Mouse (Mus musculus) kidney, postnatal 14 days (tissue): Measurements from ENCODE around the gene Gpsm3.

Experiments used
- DNase-seq: peaks from one replicate; pipeline ENCODE4 v3.0.0; 2022; ENCODE audit warnings: mixed read lengths

The Gpsm3 gene

GRCm38 (mm10) chr17:34583819-34584218, 5.8 kb upstream of the Gpsm3 start:
- DNase-seq, result no peak

- no peak for DNase-seq
Observed at GRCm38 (mm10) chr17:34585121-34585520, 4.5 kb upstream of the Gpsm3 start.

- no peak for DNase-seq
Observed at GRCm38 (mm10) chr17:34585877-34586771, 3.5 kb upstream of the Gpsm3 start.

- peak; percentile 94 for DNase-seq
Observed at GRCm38 (mm10) chr17:34586796-34587422, 2.7 kb upstream of the Gpsm3 start.

GRCm38 (mm10) chr17:34587423-34587811, 2.2 kb upstream of the Gpsm3 start:
- DNase-seq, result peak; percentile 99

- no peak for DNase-seq
Observed at GRCm38 (mm10) chr17:34587814-34588213, 1.8 kb upstream of the Gpsm3 start.

GRCm38 (mm10) chr17:34588767-34589166, 839 bp upstream of the Gpsm3 start:
- DNase-seq, result no peak

GRCm38 (mm10) chr17:34589206-34589605, 400 bp upstream of the Gpsm3 start:
- no peak for DNase-seq

GRCm38 (mm10) chr17:34590154-34590987, 765 bp downstream of the Gpsm3 start:
- DNase-seq, result no peak

- peak; percentile 43 for DNase-seq
Observed at GRCm38 (mm10) chr17:34591029-34591993, 1.7 kb downstream of the Gpsm3 start, which contains the start of gene Pbx2. TSS of gene Pbx2 (plus strand) at chr17:34591266.

- peak; percentile 94 for DNase-seq
Observed at GRCm38 (mm10) chr17:34591994-34592375, 2.4 kb downstream of the Gpsm3 start.

GRCm38 (mm10) chr17:34592581-34593549, 3.3 kb downstream of the Gpsm3 start:
- DNase-seq, result peak; percentile 57

GRCm38 (mm10) chr17:34593752-34594525, 4.3 kb downstream of the Gpsm3 start:
- peak; percentile 44 for DNase-seq

GRCm38 (mm10) chr17:34596098-34596497, 6.5 kb downstream of the Gpsm3 start:
- DNase-seq, result no peak

- no peak for DNase-seq
Observed at GRCm38 (mm10) chr17:34597566-34598095, 8.0 kb downstream of the Gpsm3 start, which contains the start of gene Ager. TSS of gene Ager (plus strand) at chr17:34597862.

GRCm38 (mm10) chr17:34599891-34600290, 10.3 kb downstream of the Gpsm3 start:
- no peak for DNase-seq

- DNase-seq, result no peak
Observed at GRCm38 (mm10) chr17:34601796-34602195, 12.2 kb downstream of the Gpsm3 start.

- peak; percentile 99 for DNase-seq
Observed at GRCm38 (mm10) chr17:34603375-34604060, 13.9 kb downstream of the Gpsm3 start, which contains the start of gene Rnf5. TSS of gene Rnf5 (minus strand) at chr17:34603690.

- peak; percentile 99 for DNase-seq
Observed at GRCm38 (mm10) chr17:34604061-34604508, 14.5 kb downstream of the Gpsm3 start, which contains the start of gene Agpat1. TSS of gene Agpat1 (plus strand) at chr17:34604262.
